Mouse (Mus musculus): Measurements from ENCODE around the gene Pola1. TPM values are rescaled to one million over a fixed set of nuclear protein-coding genes. Genes with fewer than 3 reads are reported as not detected.

Gene Pola1
- total RNA-seq, 2 experiments from 2014 or later: 8.0 to 8.2 TPM

DNA sequence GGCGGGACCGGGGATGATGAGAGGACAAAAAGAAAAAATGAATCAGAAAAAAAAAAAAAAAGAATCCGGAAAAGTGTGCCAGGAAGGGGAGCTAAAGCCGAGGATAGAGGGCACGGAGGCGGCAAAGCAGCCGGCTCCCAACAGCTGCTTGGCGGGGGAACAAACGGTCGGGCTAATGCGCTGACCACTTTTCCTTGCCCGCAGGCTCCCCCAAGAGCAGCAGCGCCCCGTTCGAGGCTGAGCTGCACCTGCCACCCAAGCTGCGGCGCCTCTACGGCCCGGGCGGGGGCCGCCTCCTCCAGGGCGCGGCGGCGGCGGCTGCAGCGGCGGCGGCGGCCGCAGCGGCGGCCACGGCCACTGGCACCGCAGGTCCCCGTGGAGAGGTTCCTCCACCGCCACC, 343.6 kb downstream of the Pola1 start:
- DNase-seq: no peak

- peak in 1 of 2 experiments; percentile 63 for DNase-seq
Measured at GRCm38 (mm10) chrX:93286291-93286893, 345.6 kb downstream of the Pola1 start, which contains the start of gene Arx. Gene Arx (plus strand): TSS chrX:93286445.

DNA sequence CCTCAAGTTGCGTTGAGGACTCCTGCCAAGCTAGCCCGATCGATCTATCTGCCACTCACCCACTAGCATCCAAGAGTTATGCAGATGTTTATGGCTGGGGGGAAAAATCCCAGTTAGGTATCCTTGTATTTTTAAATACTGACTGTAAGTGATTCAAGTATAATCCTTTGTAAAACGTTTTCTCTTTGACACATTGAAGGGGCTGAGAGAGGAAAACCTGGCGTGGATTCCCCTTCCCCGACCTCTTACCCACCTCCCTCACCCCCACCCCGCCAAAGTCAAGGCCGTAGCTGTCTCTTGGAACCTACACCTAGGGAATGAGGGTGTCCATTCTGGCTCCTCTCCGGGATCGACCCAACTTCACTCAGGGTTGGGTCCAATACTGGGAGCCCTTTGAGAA, 346.9 kb downstream of the Pola1 start:
- no peak for DNase-seq

DNA sequence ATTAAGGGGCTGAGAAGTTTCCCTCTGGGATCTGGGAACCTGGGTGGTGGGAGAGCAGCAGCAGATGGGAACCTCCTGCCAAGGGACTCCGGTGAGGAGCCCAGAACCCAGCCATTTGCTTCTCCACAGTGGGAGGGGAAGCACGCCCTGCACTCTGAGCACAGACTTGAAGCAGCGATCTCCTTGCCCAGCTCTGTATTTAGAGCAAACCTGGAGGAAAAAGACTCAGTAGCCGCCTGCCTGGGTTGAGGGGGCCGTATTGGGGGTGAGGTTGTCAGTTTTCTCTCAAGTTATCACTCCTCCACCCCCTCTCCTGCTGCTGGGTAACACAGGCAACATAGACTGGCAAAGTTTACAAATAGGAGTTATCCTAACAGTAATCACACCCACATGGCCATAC, 350.2 kb downstream of the Pola1 start:
- no peak for DNase-seq

DNA sequence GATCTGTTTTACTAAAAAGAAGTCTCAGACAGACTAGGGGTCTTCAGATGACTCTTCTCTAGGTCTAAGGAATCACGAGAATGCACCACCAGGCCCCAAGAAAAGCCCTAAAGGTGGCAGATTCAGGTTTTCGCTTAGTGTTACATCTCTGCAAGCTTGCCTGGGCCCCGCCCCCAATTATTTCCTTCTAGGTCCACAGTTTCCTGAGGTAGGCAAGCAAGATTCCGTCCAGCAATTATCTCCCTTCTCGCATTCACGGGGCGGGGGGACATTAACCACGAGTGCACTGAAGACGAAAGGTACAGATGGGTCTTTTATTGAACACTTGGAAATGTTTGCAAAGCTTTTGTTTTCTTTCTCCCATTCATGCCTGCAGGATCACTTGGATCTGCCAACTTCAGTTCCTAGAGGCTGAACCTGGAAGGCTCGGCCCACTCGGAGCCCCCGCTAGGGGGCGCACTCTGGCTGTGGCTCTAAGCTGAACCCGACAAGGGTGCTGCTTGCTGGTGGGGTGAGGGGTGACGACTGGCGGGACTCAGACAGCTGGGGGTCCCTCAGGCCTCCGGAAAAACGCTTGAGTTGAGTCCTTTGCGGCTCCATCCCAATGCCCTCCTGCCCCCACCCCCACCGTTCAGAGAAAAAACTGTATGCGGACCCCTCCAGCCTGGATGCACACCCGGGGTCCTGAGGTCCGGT, 350.8 kb downstream of the Pola1 start:
- DNase-seq: no peak

DNA sequence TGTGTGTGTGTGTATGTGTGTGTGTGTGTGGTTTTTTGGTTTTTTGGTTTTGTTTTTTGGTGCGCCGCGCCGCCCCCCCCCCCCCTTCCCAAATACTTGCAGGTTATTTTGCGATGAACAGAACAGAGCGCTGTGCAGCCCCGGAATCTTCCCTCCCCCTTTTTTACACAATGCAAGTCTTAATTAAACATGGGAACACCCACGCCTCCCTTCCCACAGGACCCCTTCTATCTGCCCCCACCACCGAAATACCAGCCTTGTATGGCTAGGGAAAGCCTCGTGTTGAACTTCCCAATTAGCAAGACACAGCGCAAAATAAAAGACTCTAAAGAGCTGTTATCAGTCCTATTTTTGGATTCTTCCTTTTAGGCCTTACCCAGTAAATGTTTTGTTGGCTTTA, 352.0 kb downstream of the Pola1 start:
- no peak for DNase-seq

DNA sequence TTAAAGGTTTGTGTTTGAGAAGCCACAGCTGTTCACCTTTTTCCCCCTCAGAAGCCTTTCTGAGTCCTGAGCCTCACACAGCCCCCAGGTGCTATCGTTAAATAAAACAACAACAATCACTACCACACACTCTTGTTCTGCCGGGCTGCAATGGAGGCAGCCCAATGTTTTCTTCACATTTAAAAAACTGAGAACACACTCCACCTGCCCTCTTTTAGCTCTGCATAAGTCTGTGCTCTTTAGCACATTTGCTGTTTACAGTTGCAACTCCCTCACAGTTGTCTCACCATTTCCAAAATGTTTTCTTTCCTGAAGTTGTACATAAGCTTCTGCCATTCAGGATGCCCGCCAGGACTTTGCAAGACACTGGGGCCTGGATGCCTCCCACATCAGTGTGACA, 356.3 kb downstream of the Pola1 start:
- DNase-seq: no peak

Other genes starting within 250 kb of the Pola1 start
- 10 to 100 TPM; 27.5 to 33.9 TPM for gene Pcyt1b, start 22.7 kb upstream of the Pola1 start, total RNA-seq (2021)
- gene Pdk3, start 200.0 kb upstream of the Pola1 start, total RNA-seq (2021): 10 to 100 TPM; 46.0 to 46.6 TPM